Mouse (Mus musculus): ENCODE measurements around the gene Ntn3. TPM values are rescaled to one million over a fixed set of nuclear protein-coding genes. Genes with fewer than 3 reads are reported as not detected.

The Ntn3 gene
- polyA plus RNA-seq, 1 experiment from 2014 or later: 4.9 TPM

DNA sequence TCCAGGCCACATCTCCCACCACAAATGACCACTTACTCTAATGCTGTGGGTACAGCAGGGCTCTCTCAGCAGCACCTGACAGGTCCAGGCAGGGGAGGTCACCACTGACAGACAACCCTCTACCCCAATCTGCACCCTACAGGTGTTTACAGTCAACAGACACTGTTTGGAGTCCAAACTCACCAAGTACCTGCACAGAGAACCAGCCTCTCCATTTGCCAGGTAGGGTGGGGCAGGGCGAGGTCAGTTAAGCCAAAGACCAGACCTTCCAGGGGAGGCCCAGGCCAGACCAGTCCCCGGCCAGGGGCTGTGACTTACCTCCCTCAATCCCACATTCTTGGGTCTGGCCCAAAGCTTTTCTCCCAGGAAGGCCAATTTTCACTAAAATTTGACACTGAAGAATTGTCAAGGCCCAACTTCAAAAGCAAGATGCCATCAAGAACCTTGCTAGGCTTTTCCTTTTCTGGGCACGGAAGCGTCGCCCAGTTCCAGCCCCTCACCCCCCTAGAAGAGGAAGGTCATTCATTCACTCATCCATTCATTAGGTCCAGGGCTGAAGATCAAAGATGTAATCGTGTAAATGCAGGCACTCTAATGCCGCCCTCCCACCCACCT, 41.3 kb downstream of the Ntn3 start:
- WGBS: 63% methylated on average over 7 of the region's 7 CpGs
- H3K27ac ChIP-seq (ENCODE audit: low read depth, low read length): no peak overlapping the region; the same call in 1 of the 2 replicates

DNA sequence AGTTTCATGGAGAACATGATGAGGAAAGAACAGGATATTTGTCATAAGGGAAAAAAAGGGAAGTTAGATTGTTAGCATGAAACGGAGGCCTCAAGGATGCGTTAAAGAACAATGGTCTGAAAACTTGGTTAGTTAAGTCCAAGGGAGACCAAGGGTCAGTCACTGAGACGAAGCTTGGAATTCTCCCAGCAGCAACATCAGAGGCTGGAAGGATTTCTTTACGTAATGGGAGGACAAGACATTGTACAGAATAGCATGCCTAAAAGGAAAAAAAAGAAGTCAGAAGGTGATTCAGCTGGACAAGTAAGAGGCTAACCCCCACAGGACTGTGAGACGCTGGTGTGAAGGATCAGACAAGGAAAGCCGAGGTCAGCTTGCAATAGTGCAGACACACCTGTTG, 42.2 kb downstream of the Ntn3 start:
- Histone ChIP-seq H3K9me3 (ENCODE audit: control insufficient read depth, low read length) (no peaks in the 10 kb centered on the region), H3K4me1 (replicated peaks; ENCODE audit: control insufficient read depth, insufficient read depth, low read length) (peaks cover 12% of the 10 kb centered on the region; the same call in 1 of the 2 replicates), H3K4me2 (ENCODE audit: low read depth, low read length, severe bottlenecking) (no peak overlapping the region), H3K4me3 (ENCODE audit: low read depth, low read length) (no peak overlapping the region), H3K36me3 (ENCODE audit: control insufficient read depth, insufficient read depth, low read length) (no peaks in the 10 kb centered on the region; the same call in 1 of the 2 replicates), H3K9ac (ENCODE audit: low read length) (no peak overlapping the region), H3K27ac (ENCODE audit: low read depth, low read length) (no peak overlapping the region), H3K27me3 (ENCODE audit: control insufficient read depth, insufficient read depth, low read length) (no peaks in the 10 kb centered on the region)
- ATAC-seq (replicated peaks; ENCODE audit: low FRiP score) (no peak), DNase-seq (ENCODE audit: low spot score) (no peak)
- WGBS: 91% methylated on average over 6 of the region's 6 CpGs

More for the DNA sequence above, 41.3 kb downstream of the Ntn3 start:
- Histone ChIP-seq H3K36me3 (ENCODE audit: control insufficient read depth, insufficient read depth, low read length) (no peaks in the 10 kb centered on the region; the same call in 1 of the 2 replicates), H3K4me1 (replicated peaks; ENCODE audit: control insufficient read depth, insufficient read depth, low read length) (peaks cover 8% of the 10 kb centered on the region; the same call in 1 of the 2 replicates), H3K9ac (ENCODE audit: low read length) (peak overlapping the region; percentile 90), H3K27me3 (ENCODE audit: control insufficient read depth, insufficient read depth, low read length) (no peaks in the 10 kb centered on the region), H3K4me2 (ENCODE audit: low read depth, low read length, severe bottlenecking) (peak overlapping the region; percentile 87), H3K4me3 (ENCODE audit: low read depth, low read length) (peak overlapping the region; percentile 93), H3K9me3 (ENCODE audit: control insufficient read depth, low read length) (no peaks in the 10 kb centered on the region)
- ATAC-seq (replicated peaks; ENCODE audit: low FRiP score): no peak
- DNase-seq (ENCODE audit: low spot score): peak; percentile 61

DNA sequence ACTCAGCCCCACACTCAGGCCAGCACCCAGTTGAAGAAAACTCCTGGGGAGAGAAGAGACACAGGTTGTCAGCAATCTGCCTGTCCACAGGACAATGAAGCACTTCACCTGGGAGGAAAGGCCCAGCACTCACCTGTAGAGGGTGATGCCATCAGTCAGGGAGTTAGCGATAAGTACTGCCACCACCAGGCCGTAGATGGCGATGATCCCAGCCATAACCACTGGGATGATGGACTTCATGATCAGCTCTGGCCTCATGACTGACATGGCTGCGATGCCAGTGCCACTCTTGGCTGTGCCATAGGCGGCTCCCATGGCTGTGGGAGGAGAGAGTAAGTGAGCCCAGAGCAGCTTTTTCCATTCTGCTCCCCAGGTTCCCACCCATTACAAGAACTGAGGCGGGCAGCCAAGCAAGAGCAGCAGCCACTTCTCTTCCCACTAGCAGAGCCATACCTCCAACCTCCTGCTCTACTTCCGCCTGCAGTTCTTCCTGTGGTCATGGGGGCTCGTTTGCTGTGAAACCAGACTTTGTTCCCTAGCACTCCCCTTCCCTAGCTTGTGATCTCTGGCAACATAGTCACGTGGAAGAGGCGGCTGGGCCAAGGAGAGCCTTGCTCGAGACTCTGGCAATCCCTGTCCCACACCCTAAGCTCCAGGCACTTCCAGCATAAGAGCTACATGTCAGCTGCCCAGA, 44.6 kb downstream of the Ntn3 start:
- Histone ChIP-seq H3K27me3 (ENCODE audit: control insufficient read depth, insufficient read depth, low read length) (no peaks in the 10 kb centered on the region), H3K4me2 (ENCODE audit: low read depth, low read length, severe bottlenecking) (no peak overlapping the region), H3K9ac (ENCODE audit: low read length) (no peak overlapping the region), H3K4me1 (replicated peaks; ENCODE audit: control insufficient read depth, insufficient read depth, low read length) (peaks cover 12% of the 10 kb centered on the region; the same call in 1 of the 2 replicates), H3K9me3 (ENCODE audit: control insufficient read depth, low read length) (no peaks in the 10 kb centered on the region), H3K4me3 (ENCODE audit: low read depth, low read length) (no peak overlapping the region), H3K27ac (ENCODE audit: low read depth, low read length) (no peak overlapping the region), H3K36me3 (ENCODE audit: control insufficient read depth, insufficient read depth, low read length) (no peaks in the 10 kb centered on the region; the same call in 1 of the 2 replicates)
- 77% methylated on average over 9 of the region's 11 CpGs for WGBS
- no peak for ATAC-seq (replicated peaks; ENCODE audit: low FRiP score)
- DNase-seq (ENCODE audit: low spot score): no peak

DNA sequence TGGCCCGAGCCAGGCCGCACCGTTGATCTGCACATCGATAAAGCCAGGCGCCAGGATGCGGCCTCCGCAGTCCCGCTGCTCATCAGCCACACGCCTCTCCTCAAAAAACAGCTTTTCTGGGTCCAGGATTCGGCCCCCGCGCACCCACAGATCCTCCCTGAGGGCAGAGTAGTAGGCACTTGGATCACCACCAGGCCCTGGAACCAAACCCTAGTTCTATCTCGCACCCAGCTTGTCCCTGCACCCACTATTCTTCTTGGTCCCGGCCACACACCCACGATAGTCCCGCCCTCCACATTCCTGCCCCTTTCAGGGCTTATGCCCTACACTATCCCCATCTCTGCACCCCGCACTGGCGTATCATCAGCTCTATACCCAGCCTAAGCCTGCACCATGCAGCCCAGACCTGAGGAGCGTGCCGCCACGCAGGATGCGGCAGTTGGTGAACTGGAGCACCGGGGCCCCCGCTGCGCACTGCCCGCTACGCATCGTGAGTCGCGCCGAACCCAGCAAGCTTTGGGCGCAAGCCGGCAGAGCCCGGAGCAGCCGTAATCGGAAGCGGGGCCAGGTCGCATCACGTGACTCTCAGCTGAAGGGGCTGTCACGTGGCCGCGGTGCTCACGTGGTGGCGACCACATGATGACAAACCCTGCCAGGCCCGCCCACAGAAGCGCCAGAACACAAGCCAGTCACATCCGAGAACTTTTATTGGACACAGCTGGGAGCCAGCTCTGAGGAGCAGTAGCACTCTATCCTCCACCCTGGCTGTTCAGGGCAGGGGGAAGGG, 46.0 kb downstream of the Ntn3 start, which contains the start of gene Amdhd2:
TSS of gene Amdhd2 (minus strand) at position 591 of the 787 bp plus-strand sequence.
- peak within 1 kb of the TSS; percentile 80 for H3K4me2 ChIP-seq (ENCODE audit: low read depth, low read length, severe bottlenecking)
- H3K27ac ChIP-seq (ENCODE audit: low read depth, low read length): no peak within 1 kb of the TSS
- ATAC-seq (replicated peaks; ENCODE audit: low FRiP score) (peak; percentile 94), DNase-seq (ENCODE audit: low spot score) (peak; percentile 99)
- under 1% methylated on average over 47 of the region's 47 CpGs for WGBS
- no peaks in the 10 kb centered on the region for H3K9me3 ChIP-seq (ENCODE audit: control insufficient read depth, low read length)
- peak within 1 kb of the TSS; percentile 80 for H3K4me3 ChIP-seq (ENCODE audit: low read depth, low read length)
- no peaks in the 10 kb centered on the region; the same call in 1 of the 2 replicates for H3K36me3 ChIP-seq (ENCODE audit: control insufficient read depth, insufficient read depth, low read length)
- H3K27me3 ChIP-seq (ENCODE audit: control insufficient read depth, insufficient read depth, low read length): no peaks in the 10 kb centered on the region
- peaks cover 11% of the 10 kb centered on the region; the same call in 1 of the 2 replicates for H3K4me1 ChIP-seq (replicated peaks; ENCODE audit: control insufficient read depth, insufficient read depth, low read length)
- peak within 1 kb of the TSS; percentile 74 for H3K9ac ChIP-seq (ENCODE audit: low read length)

DNA sequence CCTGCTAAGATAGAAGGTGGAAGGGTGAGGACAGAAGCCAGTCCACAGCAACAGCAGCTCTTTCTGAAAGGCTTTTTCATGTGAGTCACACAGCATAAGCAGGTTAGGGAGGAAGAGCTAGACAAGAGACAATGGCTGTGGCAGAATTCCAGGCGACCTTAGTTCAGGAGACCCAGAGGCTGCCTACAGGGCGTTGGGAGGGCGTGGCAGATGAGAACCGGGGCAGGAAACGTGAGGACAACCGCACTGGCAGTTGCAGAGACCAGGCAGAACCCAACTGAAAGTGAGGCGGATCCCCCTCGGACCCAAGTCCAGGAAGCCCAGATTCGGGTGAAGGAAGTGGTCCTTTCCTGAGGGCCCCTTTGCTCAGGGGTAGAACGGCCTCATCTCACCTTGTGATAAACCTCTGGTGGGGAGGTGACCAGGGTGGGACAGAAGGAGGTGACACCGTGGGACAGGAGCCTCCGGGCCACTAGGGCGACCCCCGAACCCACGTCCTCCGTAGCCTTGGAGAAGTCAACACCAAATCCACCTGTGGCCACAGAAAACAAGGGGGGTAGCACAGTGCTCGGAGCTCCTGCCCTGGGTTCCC, 46.7 kb downstream of the Ntn3 start:
- no peak for DNase-seq (ENCODE audit: low spot score)
- Histone ChIP-seq H3K36me3 (ENCODE audit: control insufficient read depth, insufficient read depth, low read length) (no peaks in the 10 kb centered on the region; the same call in 1 of the 2 replicates), H3K9ac (ENCODE audit: low read length) (peak overlapping the region; percentile 74), H3K9me3 (ENCODE audit: control insufficient read depth, low read length) (no peaks in the 10 kb centered on the region), H3K4me2 (ENCODE audit: low read depth, low read length, severe bottlenecking) (peak overlapping the region; percentile 80), H3K27ac (ENCODE audit: low read depth, low read length) (no peak overlapping the region), H3K4me1 (replicated peaks; ENCODE audit: control insufficient read depth, insufficient read depth, low read length) (peaks cover 4% of the 10 kb centered on the region; the same call in 1 of the 2 replicates), H3K27me3 (ENCODE audit: control insufficient read depth, insufficient read depth, low read length) (no peaks in the 10 kb centered on the region), H3K4me3 (ENCODE audit: low read depth, low read length) (peak overlapping the region; percentile 80)
- no peak for ATAC-seq (replicated peaks; ENCODE audit: low FRiP score)
- 36% methylated on average over 17 of the region's 17 CpGs for WGBS

DNA sequence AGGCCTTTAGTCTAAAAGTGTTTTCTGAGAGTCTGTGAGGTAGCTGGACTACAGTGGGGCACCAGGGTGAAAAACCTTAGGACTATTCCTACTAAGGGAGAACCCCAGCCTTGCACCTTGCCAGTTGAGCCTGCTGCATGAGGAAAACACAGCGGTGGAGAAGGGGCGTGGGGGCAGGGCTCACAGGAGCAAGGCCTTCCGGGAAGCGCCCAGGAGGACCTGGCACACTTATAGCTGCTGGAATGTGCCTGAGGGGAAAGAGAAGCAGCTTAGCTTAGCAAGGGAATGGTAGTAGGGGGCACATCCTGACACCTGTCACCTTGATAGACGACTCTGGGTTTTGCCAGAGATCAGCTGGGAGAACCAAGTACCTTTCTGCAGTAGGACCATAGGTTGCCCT, 47.9 kb downstream of the Ntn3 start:
- no peak for ATAC-seq (replicated peaks; ENCODE audit: low FRiP score)
- H3K9ac ChIP-seq (ENCODE audit: low read length): no peak overlapping the region
- H3K36me3 ChIP-seq (ENCODE audit: control insufficient read depth, insufficient read depth, low read length): no peaks in the 10 kb centered on the region
- no peak overlapping the region for H3K27ac ChIP-seq (ENCODE audit: low read depth, low read length)
- no peaks in the 10 kb centered on the region for H3K27me3 ChIP-seq (ENCODE audit: control insufficient read depth, insufficient read depth, low read length)
- no peak overlapping the region for H3K4me3 ChIP-seq (ENCODE audit: low read depth, low read length)
- H3K4me2 ChIP-seq (ENCODE audit: low read depth, low read length, severe bottlenecking): no peak overlapping the region
- 83% methylated on average over 5 of the region's 5 CpGs for WGBS
- H3K9me3 ChIP-seq (ENCODE audit: control insufficient read depth, low read length): no peaks in the 10 kb centered on the region
- no peak for DNase-seq (ENCODE audit: low spot score)
- H3K4me1 ChIP-seq (replicated peaks; ENCODE audit: control insufficient read depth, insufficient read depth, low read length): peaks cover 3% of the 10 kb centered on the region; the same call in 1 of the 2 replicates

DNA sequence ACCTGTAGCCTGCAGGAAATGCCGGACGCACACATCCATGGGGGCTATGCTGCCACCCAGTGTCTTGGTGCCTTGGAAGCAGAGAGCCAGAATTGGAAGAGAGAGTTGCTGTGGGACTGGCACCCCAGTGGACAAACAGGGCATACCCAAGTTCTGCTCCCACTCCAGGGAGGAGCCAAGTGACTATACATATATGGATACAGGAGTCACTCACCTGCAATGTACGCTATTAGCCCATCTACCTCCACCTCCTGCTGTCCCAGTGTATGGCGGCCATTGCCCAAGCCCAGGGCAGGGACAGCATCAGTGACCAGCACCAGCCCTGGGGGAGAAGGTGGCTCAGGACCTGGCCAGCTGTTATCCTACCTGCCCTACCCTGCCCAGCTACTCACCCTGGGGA, 51.8 kb downstream of the Ntn3 start:
- no peak overlapping the region for H3K4me2 ChIP-seq (ENCODE audit: low read depth, low read length, severe bottlenecking)
- H3K27ac ChIP-seq (ENCODE audit: low read depth, low read length): no peak overlapping the region
- H3K9ac ChIP-seq (ENCODE audit: low read length): no peak overlapping the region
- 93% methylated on average over 4 of the region's 4 CpGs for WGBS
- H3K4me3 ChIP-seq (ENCODE audit: low read depth, low read length): no peak overlapping the region
- H3K27me3 ChIP-seq (ENCODE audit: control insufficient read depth, insufficient read depth, low read length): no peaks in the 10 kb centered on the region
- ATAC-seq (replicated peaks; ENCODE audit: low FRiP score): no peak
- DNase-seq (ENCODE audit: low spot score): no peak
- H3K4me1 ChIP-seq (replicated peaks; ENCODE audit: control insufficient read depth, insufficient read depth, low read length): peaks cover 2% of the 10 kb centered on the region
- H3K36me3 ChIP-seq (ENCODE audit: control insufficient read depth, insufficient read depth, low read length): no peaks in the 10 kb centered on the region
- H3K9me3 ChIP-seq (ENCODE audit: control insufficient read depth, low read length): no peaks in the 10 kb centered on the region

DNA sequence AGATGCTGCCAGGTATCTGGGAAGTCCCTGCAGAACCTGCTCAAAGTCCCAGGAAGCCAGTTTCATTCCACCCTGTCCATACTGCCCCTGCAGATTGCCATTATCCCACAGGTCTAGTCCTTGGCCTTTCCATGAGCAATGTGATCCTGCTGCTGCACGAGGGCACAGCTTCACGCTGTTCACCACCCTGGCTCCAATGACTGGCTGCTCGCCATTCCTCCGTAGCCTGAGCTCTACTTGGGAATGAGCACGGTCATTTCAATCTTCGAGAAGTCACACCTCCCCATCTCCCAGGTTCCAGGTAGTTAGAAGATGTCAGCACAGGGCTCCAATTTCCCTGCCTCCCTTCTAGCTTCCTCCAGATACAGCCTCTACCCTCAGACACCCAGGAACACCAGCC, 52.2 kb downstream of the Ntn3 start:
- Histone ChIP-seq H3K4me1 (replicated peaks; ENCODE audit: control insufficient read depth, insufficient read depth, low read length) (no peaks in the 10 kb centered on the region; the same call in 1 of the 2 replicates), H3K4me3 (ENCODE audit: low read depth, low read length) (no peak overlapping the region), H3K27me3 (ENCODE audit: control insufficient read depth, insufficient read depth, low read length) (no peaks in the 10 kb centered on the region), H3K4me2 (ENCODE audit: low read depth, low read length, severe bottlenecking) (no peak overlapping the region), H3K36me3 (ENCODE audit: control insufficient read depth, insufficient read depth, low read length) (no peaks in the 10 kb centered on the region), H3K9ac (ENCODE audit: low read length) (no peak overlapping the region), H3K9me3 (ENCODE audit: control insufficient read depth, low read length) (no peaks in the 10 kb centered on the region), H3K27ac (ENCODE audit: low read depth, low read length) (no peak overlapping the region)
- ATAC-seq (replicated peaks; ENCODE audit: low FRiP score): no peak
- WGBS: 90% methylated on average over 6 of the region's 6 CpGs
- DNase-seq (ENCODE audit: low spot score): no peak

Data from forebrain, embryonic 11.5 days (tissue).